Mouse (Mus musculus): ENCODE data around the gene Mapk13. TPM values are rescaled to one million over a fixed set of nuclear protein-coding genes. Genes with fewer than 3 reads are reported as not detected.
"Not testable (repeated sequence)": the region's sequence is repeated elsewhere in the genome, so short reads cannot be mapped to it uniquely, and the experiment has no call there.

Gene Mapk13
- polyA plus RNA-seq, 1 experiment from 2014 or later, result 44.6 TPM

- no peak for ATAC-seq (ENCODE audit: low FRiP score, low TSS enrichment)
- no peak overlapping the region for H3K9ac ChIP-seq (ENCODE audit: low read depth, low read length)
- no peaks in the 10 kb centered on the region for H3K27me3 ChIP-seq (ENCODE audit: control insufficient read depth, insufficient read depth, low read length)
- H3K4me1 ChIP-seq (ENCODE audit: control insufficient read depth, insufficient read depth, low read length), result no peaks in the 10 kb centered on the region
- 56% methylated on average over 10 of the region's 10 CpGs for WGBS
- peaks cover 84% of the 10 kb centered on the region for H3K36me3 ChIP-seq (ENCODE audit: control insufficient read depth, insufficient read depth, low read length)
- no peak overlapping the region for H3K27ac ChIP-seq (ENCODE audit: low read depth, low read length)
- H3K4me3 ChIP-seq (ENCODE audit: low read length), result no peak overlapping the region
- H3K4me2 ChIP-seq (replicated peaks; ENCODE audit: low read depth, low read length), result no peak overlapping the region
- no peaks in the 10 kb centered on the region for H3K9me3 ChIP-seq (ENCODE audit: control insufficient read depth, low read length)
Observed at GRCm38 (mm10) chr17:28815384-28816004, 46.4 kb downstream of the Mapk13 start.

- peaks cover 85% of the 10 kb centered on the region for H3K36me3 ChIP-seq (ENCODE audit: control insufficient read depth, insufficient read depth, low read length)
- not testable (repeated sequence) for ATAC-seq (ENCODE audit: low FRiP score, low TSS enrichment); H3K9me3 ChIP-seq (ENCODE audit: control insufficient read depth, low read length); H3K4me2 ChIP-seq (replicated peaks; ENCODE audit: low read depth, low read length); H3K27ac ChIP-seq (ENCODE audit: low read depth, low read length); H3K9ac ChIP-seq (ENCODE audit: low read depth, low read length); H3K27me3 ChIP-seq (ENCODE audit: control insufficient read depth, insufficient read depth, low read length); H3K4me3 ChIP-seq (ENCODE audit: low read length); H3K4me1 ChIP-seq (ENCODE audit: control insufficient read depth, insufficient read depth, low read length)
- WGBS, result 92% methylated on average over 10 of the region's 10 CpGs
Observed at GRCm38 (mm10) chr17:28816326-28816725, 47.2 kb downstream of the Mapk13 start.

GRCm38 (mm10) chr17:28816875-28817811 lies 48.0 kb downstream of the Mapk13 start:
- H3K4me3 ChIP-seq (ENCODE audit: low read length), result no peak overlapping the region
- H3K9me3 ChIP-seq (ENCODE audit: control insufficient read depth, low read length), result no peaks in the 10 kb centered on the region
- 93% methylated on average over 25 of the region's 25 CpGs for WGBS
- H3K4me2 ChIP-seq (replicated peaks; ENCODE audit: low read depth, low read length), result no peak overlapping the region
- H3K36me3 ChIP-seq (ENCODE audit: control insufficient read depth, insufficient read depth, low read length), result peaks cover 86% of the 10 kb centered on the region
- H3K27me3 ChIP-seq (ENCODE audit: control insufficient read depth, insufficient read depth, low read length), result no peaks in the 10 kb centered on the region
- ATAC-seq (ENCODE audit: low FRiP score, low TSS enrichment), result no peak
- H3K9ac ChIP-seq (ENCODE audit: low read depth, low read length), result no peak overlapping the region
- H3K4me1 ChIP-seq (ENCODE audit: control insufficient read depth, insufficient read depth, low read length), result no peaks in the 10 kb centered on the region
- no peak overlapping the region for H3K27ac ChIP-seq (ENCODE audit: low read depth, low read length)

GRCm38 (mm10) chr17:28820189-28820588 lies 51.1 kb downstream of the Mapk13 start:
- Histone ChIP-seq H3K36me3 (ENCODE audit: control insufficient read depth, insufficient read depth, low read length) (peaks cover 91% of the 10 kb centered on the region), H3K27ac (ENCODE audit: low read depth, low read length) (no peak overlapping the region), H3K4me2 (replicated peaks; ENCODE audit: low read depth, low read length) (no peak overlapping the region), H3K9ac (ENCODE audit: low read depth, low read length) (no peak overlapping the region), H3K27me3 (ENCODE audit: control insufficient read depth, insufficient read depth, low read length) (no peaks in the 10 kb centered on the region), H3K4me3 (ENCODE audit: low read length) (no peak overlapping the region), H3K4me1 (ENCODE audit: control insufficient read depth, insufficient read depth, low read length) (no peaks in the 10 kb centered on the region), H3K9me3 (ENCODE audit: control insufficient read depth, low read length) (no peaks in the 10 kb centered on the region)
- WGBS, result 83% methylated on average over 2 of the region's 2 CpGs
- ATAC-seq (ENCODE audit: low FRiP score, low TSS enrichment), result no peak

- no peak overlapping the region for H3K9ac ChIP-seq (ENCODE audit: low read depth, low read length)
- no peak overlapping the region for H3K4me2 ChIP-seq (replicated peaks; ENCODE audit: low read depth, low read length)
- no peak for ATAC-seq (ENCODE audit: low FRiP score, low TSS enrichment)
- no peak overlapping the region for H3K4me3 ChIP-seq (ENCODE audit: low read length)
- no peak overlapping the region for H3K27ac ChIP-seq (ENCODE audit: low read depth, low read length)
- 84% methylated on average over 13 of the region's 13 CpGs for WGBS
- no peaks in the 10 kb centered on the region for H3K9me3 ChIP-seq (ENCODE audit: control insufficient read depth, low read length)
- no peaks in the 10 kb centered on the region for H3K27me3 ChIP-seq (ENCODE audit: control insufficient read depth, insufficient read depth, low read length)
- H3K4me1 ChIP-seq (ENCODE audit: control insufficient read depth, insufficient read depth, low read length), result no peaks in the 10 kb centered on the region
- peaks cover 95% of the 10 kb centered on the region for H3K36me3 ChIP-seq (ENCODE audit: control insufficient read depth, insufficient read depth, low read length)
Observed at GRCm38 (mm10) chr17:28823004-28823745, 54.1 kb downstream of the Mapk13 start.

- no peak overlapping the region for H3K4me2 ChIP-seq (replicated peaks; ENCODE audit: low read depth, low read length)
- no peak for ATAC-seq (ENCODE audit: low FRiP score, low TSS enrichment)
- no peak overlapping the region for H3K4me3 ChIP-seq (ENCODE audit: low read length)
- no peak overlapping the region for H3K27ac ChIP-seq (ENCODE audit: low read depth, low read length)
- H3K27me3 ChIP-seq (ENCODE audit: control insufficient read depth, insufficient read depth, low read length), result no peaks in the 10 kb centered on the region
- H3K36me3 ChIP-seq (ENCODE audit: control insufficient read depth, insufficient read depth, low read length), result peaks cover 95% of the 10 kb centered on the region
- H3K9ac ChIP-seq (ENCODE audit: low read depth, low read length), result no peak overlapping the region
- H3K4me1 ChIP-seq (ENCODE audit: control insufficient read depth, insufficient read depth, low read length), result no peaks in the 10 kb centered on the region
- no peaks in the 10 kb centered on the region for H3K9me3 ChIP-seq (ENCODE audit: control insufficient read depth, low read length)
- 85% methylated on average over 11 of the region's 11 CpGs for WGBS
Observed at GRCm38 (mm10) chr17:28823749-28824148, 54.7 kb downstream of the Mapk13 start.

GRCm38 (mm10) chr17:28824896-28825295 lies 55.8 kb downstream of the Mapk13 start:
- Histone ChIP-seq H3K9ac (ENCODE audit: low read depth, low read length) (no peak overlapping the region), H3K4me2 (replicated peaks; ENCODE audit: low read depth, low read length) (no peak overlapping the region), H3K27me3 (ENCODE audit: control insufficient read depth, insufficient read depth, low read length) (no peaks in the 10 kb centered on the region), H3K9me3 (ENCODE audit: control insufficient read depth, low read length) (no peaks in the 10 kb centered on the region), H3K4me3 (ENCODE audit: low read length) (no peak overlapping the region), H3K36me3 (ENCODE audit: control insufficient read depth, insufficient read depth, low read length) (peaks cover 96% of the 10 kb centered on the region), H3K27ac (ENCODE audit: low read depth, low read length) (no peak overlapping the region), H3K4me1 (ENCODE audit: control insufficient read depth, insufficient read depth, low read length) (no peaks in the 10 kb centered on the region)
- no peak for ATAC-seq (ENCODE audit: low FRiP score, low TSS enrichment)
- WGBS, result 61% methylated on average over 6 of the region's 6 CpGs

- H3K4me3 ChIP-seq (ENCODE audit: low read length), result no peak overlapping the region
- no peak for ATAC-seq (ENCODE audit: low FRiP score, low TSS enrichment)
- H3K9ac ChIP-seq (ENCODE audit: low read depth, low read length), result no peak overlapping the region
- H3K4me1 ChIP-seq (ENCODE audit: control insufficient read depth, insufficient read depth, low read length), result no peaks in the 10 kb centered on the region
- H3K27me3 ChIP-seq (ENCODE audit: control insufficient read depth, insufficient read depth, low read length), result no peaks in the 10 kb centered on the region
- H3K27ac ChIP-seq (ENCODE audit: low read depth, low read length), result no peak overlapping the region
- peaks cover 97% of the 10 kb centered on the region for H3K36me3 ChIP-seq (ENCODE audit: control insufficient read depth, insufficient read depth, low read length)
- whole genome bisulfite sequencing, result 90% methylated on average over 6 of the region's 6 CpGs
- no peak overlapping the region for H3K4me2 ChIP-seq (replicated peaks; ENCODE audit: low read depth, low read length)
- H3K9me3 ChIP-seq (ENCODE audit: control insufficient read depth, low read length), result no peaks in the 10 kb centered on the region
Observed at GRCm38 (mm10) chr17:28825359-28826041, 56.4 kb downstream of the Mapk13 start.
